Mouse (Mus musculus) mature B cell (primary cell): ENCODE data around the gene Crkl.
"Not testable (repeated sequence)": the region's sequence is repeated elsewhere in the genome, so short reads cannot be mapped to it uniquely, and the experiment has no call there.

ENCODE experiments used
- in situ Hi-C: fragments of 300-500 bp; cut with MboI; formaldehyde crosslinking; loops from 2 replicates; pipeline ENCODE4 v1.14.3; 2019

Crkl gene

DNA sequence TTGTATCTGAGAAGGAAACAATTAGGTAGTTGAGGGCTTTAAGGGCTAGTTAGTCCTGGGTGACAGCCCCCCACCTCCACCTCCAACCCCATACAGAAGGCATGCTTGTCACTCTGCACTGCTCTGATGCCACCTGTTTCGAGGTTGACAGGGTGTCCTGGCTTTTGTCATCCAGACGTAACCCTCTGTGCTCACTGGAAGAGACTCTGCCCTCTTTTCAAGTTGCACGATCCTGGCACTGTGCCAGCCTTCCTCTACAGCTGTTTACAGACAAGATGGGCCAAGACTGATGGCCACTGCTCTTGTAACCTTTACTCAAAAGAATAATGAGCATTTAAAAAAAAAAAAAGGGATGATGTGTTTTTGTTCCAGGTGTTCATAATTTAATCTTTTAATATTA, 34.7 kb downstream of the Crkl start:
- in situ Hi-C loops = no loop called here

DNA sequence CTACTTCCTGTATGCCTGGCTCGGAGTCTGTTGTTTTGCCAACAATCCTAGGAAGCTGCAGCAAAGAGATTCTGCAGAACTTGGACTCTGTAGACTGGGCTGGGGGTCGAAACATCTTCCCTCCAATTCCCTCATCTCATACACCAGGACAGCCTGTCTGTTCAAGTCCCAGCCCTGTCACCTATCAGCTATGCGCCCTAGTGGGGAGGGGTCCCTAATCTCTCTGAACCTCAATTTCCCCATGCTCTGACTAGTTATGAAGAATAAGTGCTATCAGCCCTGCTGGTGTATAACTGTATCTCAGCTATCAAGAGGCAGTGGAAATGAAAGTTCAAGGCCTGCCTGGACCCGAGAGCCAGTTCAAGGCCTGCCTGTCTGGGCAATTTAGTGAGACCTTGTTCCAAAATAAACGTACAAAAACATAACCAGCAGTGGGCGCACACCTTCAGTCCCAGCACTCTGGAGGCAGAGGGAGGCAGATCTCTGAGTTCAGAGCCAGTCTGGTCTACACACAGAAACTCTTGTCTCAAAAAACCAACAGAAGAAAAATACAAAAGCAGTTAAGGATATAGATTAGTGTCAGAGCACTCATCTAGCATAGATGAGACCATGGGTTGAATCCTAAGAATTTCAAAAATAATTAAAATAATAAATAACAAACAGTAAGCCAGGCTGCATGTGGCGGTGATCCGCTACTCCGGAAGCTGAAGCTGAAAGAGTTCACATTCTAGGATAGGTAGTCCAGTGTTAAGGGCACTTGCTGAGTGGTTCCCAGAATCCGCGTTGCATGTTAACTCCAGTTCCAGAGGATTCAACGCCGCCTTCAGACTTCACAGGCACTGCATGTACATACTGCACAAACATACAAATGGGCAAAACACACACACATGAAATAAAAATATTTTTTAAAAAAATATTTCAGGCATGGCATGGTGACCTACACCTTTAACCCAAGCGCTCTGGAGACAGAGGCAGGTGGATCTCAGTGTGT, 37.0 kb downstream of the Crkl start:
- in situ Hi-C loops = no loop called here

DNA sequence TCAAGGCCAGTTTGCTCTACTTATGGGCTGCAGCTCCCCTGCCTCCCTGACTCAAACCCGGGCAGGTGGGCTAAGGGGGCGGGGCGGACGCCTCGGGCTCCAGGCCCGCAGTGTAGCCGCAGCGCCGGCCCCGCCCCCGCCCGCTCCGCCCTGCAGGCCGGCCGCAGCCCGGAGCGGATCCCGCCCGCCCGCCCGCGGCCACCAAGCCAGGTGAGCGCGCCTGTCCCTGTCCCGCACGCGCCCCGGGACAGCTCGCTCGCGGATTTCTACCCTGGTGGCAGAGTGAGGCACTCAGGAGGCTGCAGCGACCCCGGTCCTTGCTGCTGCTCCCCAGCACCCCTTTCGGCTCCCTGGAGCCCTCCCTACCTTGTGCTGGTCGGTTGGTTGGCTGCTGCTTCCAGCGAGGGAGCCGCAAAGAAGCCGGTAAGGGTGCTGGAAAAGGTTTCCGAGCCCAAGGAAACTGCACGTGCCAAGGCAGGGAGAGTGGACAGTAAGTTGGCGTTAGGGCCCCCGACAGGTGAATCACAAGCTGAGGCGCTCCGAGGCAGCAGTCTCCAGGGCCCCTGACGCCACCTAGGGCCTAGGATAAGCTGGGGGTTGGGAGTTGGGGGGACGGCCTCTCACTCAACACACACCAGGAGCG, 37.8 kb downstream of the Crkl start, which contains the start of gene Aifm3:
Gene Aifm3 (plus strand): TSS at position 143 of the 643 bp plus-strand sequence.
- in situ Hi-C loops = no loop called here

DNA sequence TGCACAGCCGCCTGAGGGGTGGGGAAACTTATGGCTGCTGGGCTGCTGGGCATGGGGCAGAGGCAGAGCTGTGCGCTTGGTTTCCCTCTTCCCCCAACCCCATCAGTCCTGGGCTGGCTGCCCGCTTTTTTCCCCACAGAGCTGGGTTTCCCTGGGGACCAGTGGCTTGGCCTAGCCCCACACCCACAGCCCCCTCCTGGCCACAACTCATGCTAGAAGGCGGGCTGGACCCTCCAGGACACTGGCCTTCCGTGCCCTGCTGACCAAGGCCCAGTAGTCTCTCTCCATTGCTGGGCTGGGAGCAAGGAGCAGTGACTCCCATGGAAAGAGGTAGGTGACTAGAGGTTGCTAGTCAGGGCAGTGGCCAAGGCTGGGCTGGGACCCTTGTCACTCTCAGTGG, 39.4 kb downstream of the Crkl start:
- in situ Hi-C loops = no loop called here

DNA sequence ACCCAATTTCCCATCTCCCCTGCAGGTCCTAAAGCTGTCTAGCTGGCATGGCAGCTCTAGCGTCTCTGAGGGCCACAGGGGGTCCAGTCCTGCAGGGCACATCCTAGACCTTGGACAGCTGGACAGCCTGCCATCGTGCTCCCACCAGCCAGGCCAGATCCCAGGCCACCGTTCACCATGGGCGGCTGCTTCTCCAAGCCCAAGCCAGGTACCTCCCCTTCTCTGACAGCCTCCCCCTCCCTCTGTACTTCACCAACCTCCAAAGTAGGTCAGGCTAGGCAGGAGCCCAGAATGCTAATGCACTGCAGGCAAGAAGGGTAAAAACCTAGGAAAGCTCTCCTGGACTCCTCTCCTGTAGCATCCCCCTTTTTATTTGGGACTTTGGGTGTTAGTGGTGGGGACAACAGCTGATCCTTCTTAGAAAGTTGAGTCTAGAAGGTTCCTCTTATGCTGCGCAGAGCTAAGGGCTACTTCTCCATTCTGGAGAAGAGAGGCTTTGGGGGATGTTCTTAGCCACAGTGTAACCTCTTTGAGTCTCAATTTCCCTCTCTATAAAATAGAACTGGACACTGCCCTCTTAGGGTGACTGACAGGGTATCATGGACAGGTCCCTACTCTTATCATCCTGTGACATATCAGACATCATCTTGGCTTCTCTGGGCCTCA, 40.2 kb downstream of the Crkl start:
- in situ Hi-C loops = no loop called here

DNA sequence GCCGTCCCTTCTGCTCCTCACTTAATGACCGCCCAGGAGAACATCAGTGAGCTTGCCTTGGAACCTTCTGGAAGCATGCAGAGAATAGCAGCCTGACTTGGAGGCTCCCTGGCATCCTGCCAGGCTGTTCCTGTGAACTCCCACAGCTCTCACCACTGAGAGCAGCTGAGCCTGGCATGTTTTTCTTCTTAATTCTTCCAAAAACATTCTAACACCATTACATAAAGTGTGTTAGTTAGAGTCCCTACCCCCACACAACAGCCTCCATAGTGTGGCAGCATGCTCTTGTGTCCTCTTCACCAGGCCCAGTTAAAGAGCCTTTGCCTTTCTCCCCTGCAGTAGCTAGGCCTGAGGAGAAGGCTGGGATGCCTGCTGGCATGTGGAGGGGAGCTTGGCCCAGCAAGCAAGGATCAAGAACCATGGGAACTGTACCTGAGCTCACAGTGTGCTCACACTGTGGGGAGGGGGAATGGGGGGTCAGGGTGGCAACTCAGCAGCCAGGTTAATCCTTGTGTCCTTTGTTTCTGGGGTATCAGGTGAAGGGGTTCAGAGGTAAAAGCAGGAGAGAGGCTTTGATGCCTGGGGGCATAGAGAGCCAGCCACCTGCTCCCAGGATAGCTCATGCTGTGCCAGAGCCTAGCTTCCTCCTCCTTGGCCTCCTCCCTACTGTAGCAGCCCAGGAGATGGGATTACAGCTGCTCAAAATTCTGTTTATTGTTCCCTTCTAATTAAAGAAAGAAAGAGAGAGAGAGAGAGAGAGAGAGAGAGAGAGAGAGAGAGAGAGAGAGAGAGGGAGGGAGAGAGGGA, 44.9 kb downstream of the Crkl start:
- in situ Hi-C loops = no loop called here

DNA sequence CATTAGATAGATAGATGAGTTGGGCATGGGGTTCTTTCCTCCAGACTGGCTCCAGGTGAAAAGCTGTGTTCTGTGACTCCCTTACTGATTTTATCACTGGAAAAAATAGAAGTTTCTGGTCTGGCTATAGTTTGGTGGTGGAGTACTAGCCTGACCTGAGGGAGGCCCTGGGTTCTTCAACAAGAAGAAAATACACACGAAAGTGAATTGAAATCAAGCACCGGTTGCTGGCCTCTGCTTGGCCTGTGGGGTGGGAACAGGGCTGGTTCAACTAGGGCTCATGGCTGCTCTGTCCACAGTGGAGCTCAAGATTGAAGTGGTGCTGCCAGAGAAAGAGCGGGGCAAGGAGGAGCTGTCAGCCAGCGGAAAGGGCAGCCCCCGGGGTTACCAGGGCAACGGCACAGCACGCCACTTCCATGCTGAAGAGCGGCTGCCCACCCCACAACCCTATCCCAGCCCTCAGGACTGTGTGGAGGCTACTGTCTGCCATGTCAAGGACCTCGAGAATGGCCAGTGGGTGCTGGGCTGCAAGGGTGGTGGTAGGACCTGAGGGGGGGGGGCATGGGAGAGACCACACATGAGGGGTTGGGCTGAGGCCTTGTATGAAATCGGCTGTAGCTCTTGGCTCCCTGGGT, 47.6 kb downstream of the Crkl start:
- in situ Hi-C loops = no loop called here

DNA sequence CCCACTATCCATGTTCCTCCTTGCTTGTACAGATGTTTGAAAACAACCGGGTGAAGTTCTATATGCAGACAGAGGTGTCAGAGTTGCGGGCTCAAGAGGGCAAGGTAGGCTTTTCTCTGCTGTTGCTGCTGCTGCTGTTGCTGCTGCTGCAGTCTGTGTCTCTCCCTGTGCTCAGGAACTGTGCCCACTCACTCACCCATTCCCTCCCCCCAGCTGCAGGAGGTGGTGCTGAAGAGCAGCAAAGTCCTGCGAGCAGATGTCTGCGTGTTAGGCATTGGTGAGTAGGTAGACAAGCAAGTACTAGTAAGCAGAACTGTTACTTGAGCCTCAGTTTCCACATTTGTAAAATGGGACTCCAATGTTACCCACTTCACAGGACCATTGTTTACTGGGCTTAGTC, 50.9 kb downstream of the Crkl start:
- in situ Hi-C loops = no loop called here

DNA sequence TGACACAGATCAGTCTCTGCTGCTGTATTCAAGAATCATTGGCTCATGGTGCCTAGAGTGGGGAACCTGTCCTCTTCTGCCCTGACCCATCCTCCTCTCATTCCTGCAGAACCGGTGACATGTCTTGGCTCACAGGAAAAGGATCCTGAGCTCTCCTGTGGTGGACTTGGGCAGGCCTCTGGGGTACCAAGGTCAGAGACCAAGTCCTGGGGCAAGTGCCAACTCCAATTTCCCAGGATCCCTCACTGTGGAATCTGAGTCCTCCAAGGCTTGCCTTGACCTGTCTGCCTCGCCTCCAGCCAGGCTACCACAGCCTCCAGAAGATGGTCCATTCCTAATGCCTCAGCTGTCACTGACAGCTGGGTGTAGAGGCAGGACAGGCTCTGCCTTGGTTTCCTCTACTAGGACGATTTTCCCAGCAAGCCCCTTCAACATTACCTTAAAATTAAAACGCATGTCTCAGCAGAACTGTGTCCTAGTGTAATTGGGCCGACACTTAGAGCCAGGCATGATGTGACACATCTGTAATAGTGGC, 55.3 kb downstream of the Crkl start:
- in situ Hi-C loops = no loop called here

DNA sequence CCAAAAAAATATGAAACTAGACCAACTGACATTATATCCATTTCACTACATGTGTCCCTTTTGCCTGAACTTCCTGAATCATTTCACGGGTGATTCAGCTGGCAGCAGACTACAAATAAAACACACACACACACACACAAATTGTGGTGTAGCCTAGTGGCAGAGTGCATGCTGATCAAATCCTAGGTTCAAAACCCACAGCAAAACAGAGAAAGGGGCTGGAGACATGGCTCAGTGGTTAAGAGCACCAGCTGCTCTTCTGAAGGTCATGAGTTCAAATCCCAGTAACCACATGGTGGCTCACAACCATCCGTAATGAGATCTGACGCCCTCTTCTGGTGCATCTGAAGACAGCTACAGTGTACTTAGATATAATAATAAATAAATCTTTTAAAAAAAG, 56.2 kb downstream of the Crkl start:
- in situ Hi-C loops = not testable (repeated sequence)

DNA sequence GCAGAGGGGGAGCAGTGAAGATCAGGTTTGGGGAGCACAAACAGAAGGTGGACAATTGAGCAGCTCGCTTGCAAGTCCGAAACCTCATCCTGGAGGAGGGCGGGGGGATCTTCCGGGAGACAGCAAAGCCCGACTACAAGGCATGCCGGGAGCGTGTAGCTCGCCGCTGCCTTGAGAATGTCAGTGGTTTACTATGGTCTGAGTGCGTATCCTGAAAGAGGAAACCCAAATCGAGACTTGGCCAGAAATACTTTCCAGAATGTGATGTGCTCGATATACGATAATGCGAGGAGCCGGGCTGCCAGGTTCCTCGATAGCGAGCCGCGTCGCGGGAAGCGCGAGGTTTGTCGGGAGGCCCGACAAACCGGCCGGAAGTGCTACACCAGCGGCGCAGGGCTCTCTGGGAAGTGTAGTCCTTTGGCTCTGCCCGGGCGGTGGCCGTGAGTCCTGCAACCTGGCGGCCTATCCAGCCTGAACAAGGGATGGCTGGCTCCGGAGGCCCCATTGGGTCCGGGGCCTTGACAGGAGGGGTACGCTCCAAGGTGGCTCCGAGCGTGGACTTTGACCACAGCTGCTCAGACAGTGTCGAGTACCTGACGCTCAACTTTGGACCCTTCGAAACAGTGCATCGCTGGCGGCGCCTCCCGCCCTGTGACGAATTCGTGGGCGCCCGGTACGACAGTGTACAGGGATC, 56.9 kb downstream of the Crkl start, which contains the start of gene Lztr1:
Gene Lztr1 (plus strand): TSS at position 143 of the 694 bp plus-strand sequence.
- in situ Hi-C loops = no loop called here

DNA sequence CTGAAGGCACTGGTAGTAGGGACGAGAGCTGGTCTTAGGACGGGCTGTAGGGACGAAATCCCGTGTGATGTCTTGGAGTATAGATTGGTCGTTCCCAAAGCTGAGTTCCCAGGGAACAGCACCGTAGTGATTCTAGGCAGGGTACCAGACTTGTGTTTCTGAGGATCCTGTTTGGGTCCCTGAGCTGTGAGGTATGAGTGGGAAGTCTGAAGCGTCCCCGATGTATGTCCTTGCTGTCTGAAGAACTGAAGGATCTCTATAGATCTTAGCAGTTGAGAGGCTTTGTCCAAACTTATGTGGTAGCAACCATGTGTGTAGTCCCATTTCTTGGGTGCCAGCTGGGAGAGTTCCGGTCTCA, 57.4 kb downstream of the Crkl start:
- in situ Hi-C loops = no loop called here

DNA sequence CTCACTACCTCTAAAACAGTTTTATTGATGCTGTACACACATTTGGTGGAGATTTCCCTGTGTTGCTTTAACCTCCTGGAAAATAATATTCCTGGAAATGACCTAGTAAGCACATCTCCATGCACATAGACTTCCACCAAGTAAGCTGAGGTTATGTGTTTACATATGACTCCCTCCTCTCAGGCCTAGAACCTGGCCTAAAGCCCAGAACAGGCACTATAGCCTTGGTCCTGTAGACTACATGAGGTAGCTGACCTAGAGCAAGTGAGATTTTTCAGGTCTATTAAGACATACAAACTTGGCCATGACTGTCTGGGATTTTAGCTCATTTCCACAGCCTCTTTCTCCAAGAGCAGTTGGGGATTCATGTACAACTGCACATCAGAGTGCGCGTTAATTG, 58.4 kb downstream of the Crkl start:
- in situ Hi-C loops = no loop called here

DNA sequence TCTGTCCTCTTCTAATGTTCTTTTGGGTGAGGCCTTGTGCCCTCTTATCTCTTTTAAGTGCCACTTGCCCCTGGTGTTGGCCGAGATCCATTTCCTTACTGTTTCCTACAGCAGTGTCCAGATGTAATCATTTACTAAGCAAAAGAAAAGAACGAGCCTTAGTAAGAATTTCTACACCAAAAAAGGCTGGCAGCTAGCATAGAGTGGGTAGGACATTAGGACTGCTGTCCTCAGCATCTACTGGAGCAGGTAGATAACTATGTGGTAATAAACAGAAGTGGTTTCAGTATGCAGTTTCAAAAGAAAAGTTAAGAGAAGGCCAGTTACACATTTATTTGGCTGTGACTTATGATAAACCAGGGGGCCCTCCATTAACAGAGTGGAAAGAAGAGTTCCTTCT, 58.9 kb downstream of the Crkl start:
- in situ Hi-C loops = no loop called here

DNA sequence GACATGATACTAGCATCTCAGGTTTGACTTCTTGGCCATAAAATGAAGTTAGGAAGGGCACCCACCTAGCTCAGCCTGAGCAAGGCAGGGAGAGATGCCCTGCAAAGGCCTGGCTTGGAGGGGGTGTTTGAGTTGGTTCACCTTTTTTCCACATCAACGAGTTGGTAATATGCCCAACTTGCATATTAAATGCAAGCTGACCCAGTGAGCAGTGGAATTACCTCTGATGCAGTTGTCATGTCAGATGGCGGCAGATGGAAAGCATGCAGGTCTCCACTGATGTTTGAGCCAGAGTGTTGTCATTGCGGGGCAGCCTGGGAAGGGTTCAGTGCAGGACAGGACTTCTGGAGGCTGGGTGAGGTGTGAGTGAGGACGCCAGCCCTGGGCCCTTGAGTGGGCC, 59.6 kb downstream of the Crkl start:
- in situ Hi-C loops = no loop called here

DNA sequence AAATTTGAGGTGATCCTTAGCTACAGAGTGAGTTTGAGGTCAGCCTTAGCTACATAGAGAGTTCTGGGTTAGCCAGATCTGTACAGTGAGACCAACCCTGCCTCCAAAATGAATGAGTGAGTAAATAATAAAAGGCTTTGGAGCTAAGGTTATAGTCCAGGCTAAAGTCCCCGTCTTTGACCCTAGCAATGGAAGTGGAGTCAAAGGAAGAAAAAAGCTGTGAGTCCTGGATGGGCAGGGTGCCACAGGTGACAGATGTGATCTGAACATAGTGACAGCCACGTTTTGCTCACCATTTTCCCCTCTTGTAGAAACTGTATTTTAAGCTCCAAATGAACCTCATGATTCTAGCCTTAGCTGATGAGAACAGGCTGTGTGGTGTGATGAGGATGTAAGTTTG, 67.1 kb downstream of the Crkl start:
- in situ Hi-C loops = no loop called here

DNA sequence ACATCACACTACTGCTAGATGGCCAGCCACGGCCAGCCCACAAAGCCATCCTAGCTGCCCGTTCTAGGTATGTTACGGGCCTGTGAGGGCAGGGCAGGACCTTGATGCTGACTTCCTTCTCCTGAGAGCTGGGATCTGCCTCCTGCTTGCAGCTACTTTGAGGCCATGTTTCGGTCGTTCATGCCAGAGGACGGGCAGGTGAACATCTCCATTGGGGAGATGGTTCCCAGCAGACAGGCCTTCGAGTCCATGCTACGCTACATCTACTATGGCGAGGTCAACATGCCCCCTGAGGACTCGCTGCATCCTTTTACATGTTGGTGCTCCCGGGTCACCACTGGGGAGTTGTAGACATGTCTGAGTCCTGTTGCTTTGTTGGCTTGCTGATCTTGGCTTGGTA, 72.4 kb downstream of the Crkl start:
- in situ Hi-C loops = no loop called here

DNA sequence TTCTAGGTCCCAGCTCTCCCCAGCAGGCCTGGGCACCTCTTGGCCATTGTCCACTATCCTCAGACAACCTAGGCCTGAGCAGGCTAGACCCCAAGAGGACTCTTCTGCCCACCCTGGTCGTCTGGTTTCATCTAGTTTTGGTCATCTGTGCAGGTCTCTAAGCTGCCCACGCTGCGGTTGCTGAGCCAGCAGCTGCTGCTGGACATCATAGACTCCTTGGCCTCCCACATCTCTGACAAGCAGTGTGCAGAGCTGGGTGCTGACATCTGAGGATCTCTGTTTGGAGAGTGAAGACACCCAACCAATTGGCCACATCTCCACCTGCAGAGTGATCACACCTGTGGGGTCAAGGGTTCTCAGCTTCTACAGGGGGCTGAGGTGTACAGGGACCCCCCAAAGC, 73.7 kb downstream of the Crkl start:
- in situ Hi-C loops = no loop called here

DNA sequence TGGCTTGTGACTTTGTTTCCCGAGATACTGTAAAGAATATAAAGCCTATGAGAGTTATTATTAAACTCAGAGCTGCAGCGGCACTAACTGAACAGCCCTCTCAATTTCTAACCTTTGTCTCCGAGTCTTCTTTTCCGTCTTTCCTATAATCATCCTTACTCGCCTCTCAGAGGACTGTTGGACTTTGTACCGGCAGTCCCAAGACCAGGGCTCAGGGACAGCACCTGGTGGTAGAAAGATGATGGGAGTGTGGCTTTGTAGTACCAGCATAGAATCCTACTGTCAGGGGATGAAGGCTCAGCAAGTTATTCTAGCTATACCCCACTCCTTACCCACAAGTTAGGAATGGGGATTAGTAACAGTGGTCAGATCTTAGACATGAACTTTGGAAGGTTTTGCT, 74.4 kb downstream of the Crkl start:
- in situ Hi-C loops = no loop called here

DNA sequence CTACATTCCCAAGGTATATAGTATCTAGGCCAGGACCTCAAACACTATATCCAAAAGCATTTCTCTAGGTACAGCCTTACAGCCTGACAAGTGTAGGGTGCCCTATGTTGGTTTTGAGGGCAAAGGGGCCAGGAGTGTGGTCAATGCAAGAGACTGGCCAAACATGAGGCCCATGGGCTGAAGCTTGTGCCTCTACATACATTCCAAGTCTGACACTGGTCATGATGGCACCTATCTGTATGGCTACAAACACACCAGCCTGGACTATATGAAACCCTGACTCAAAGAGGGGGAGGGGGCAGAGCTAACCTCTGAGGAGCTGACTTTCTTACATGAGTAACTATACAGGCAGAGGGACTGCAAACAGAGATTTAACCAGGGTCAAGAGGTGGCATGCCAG, 75.8 kb downstream of the Crkl start:
- in situ Hi-C loops = no loop called here

DNA sequence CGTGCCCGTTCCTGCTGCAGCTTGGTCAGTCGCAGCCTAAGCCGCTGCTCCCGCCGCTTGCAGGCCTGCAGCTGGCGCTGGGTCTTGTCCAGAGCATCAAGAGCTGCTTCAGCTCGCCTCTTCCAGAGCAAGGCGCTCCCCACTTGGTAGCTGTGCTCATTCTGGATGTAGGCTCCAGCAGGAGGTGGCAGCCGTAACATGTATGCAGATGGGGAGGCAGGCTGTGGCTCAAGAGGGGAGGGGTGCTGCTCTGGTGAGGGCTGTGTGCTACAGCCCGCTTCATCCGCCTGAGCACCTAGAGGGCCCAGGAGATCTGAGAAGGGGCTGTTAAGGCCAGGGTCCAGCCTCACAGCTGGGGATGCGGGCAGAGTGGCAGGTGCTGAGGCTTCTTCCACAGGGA, 76.5 kb downstream of the Crkl start:
- in situ Hi-C loops = no loop called here
